Comparison of ENCODE assay signal across 10 mouse cellular contexts in the genomic region with DNA sequence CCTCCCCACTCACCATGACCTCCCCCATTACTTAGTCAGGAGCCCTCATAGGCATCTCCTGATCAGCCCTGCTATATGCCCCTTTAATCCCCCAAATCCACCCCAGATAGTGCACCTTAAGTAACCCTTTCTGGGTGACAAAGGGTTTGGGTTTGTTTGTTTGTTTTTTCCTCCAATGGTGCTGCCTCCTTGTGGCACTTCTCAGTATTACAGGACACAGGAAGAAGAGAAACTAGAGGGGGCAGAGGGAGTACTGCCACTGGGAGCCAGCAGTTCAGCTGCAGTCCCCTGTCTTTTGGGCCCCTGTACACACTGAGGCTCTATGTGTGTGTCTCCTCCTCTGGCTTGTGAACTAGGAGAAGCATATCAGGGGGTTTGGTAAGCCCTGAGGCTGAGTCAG. TPM values are rescaled to one million over a fixed set of nuclear protein-coding genes. Genes with fewer than 3 reads are reported as not detected.
DNase-seq lines count a peak whose midpoint lies in the region; ATAC-seq and TF ChIP-seq lines count a peak whose summit lies in the region.
"Had no signal": no experiment of that assay in that cellular context is flagged by ENCODE, and none has a peak within 500 bp of the region (broad histone marks: within the 10 kb centered on the region; RNA-seq: fewer than 3 reads in every experiment).

No protein-coding gene starts in this region.

- H3K9ac ChIP-seq in heart, postnatal 0 days (replicated peaks; ENCODE audit: low read depth, low read length): no peak overlapping the region
- H3K9ac ChIP-seq in heart, embryonic 11.5 days (ENCODE audit: low read depth, low read length): no peak overlapping the region
- no peak overlapping the region for H3K9ac ChIP-seq in midbrain, postnatal 0 days (replicated peaks; ENCODE audit: low read length, poor library complexity, severe bottlenecking)
- no peak overlapping the region for H3K9ac ChIP-seq in midbrain, embryonic 15.5 days
- H3K9ac ChIP-seq: heart, embryonic 13.5 days had no signal

- no peaks in the 10 kb centered on the region for H3K27me3 ChIP-seq in heart, postnatal 0 days (ENCODE audit: control insufficient read depth, insufficient read depth, low read length)
- no peaks in the 10 kb centered on the region for H3K27me3 ChIP-seq in heart, embryonic 11.5 days (ENCODE audit: control insufficient read depth, insufficient read depth, low read length)
- H3K27me3 ChIP-seq in midbrain, postnatal 0 days (ENCODE audit: insufficient read depth, low read length): no peaks in the 10 kb centered on the region
- no peaks in the 10 kb centered on the region for H3K27me3 ChIP-seq in midbrain, embryonic 15.5 days (replicated peaks)
- H3K27me3 ChIP-seq: heart, embryonic 13.5 days had no signal

- H3K4me2 ChIP-seq in heart, postnatal 0 days (ENCODE audit: low read depth, low read length): no peak overlapping the region
- no peak overlapping the region for H3K4me2 ChIP-seq in heart, embryonic 11.5 days
- H3K4me2 ChIP-seq in midbrain, postnatal 0 days (ENCODE audit: low read depth, low read length, poor library complexity, severe bottlenecking): no peak overlapping the region
- no peak overlapping the region for H3K4me2 ChIP-seq in midbrain, embryonic 15.5 days
- H3K4me2 ChIP-seq: heart, embryonic 13.5 days had no signal

- no peak for DNase-seq in heart, postnatal 0 days (ENCODE audit: low spot score)
- DNase-seq in midbrain, postnatal 0 days (ENCODE audit: low spot score): no peak
- DNase-seq in thymus, postnatal 14 days: peak; percentile 46
- no peak for DNase-seq in layer of hippocampus, adult 11-12 months (ENCODE audit: low spot score)
- DNase-seq in Muller cell, postnatal 12 days (ENCODE audit: inconsistent ontology term): no peak

- no peaks in the 10 kb centered on the region for H3K36me3 ChIP-seq in heart, postnatal 0 days (replicated peaks; ENCODE audit: control insufficient read depth, insufficient read depth, low read length)
- H3K36me3 ChIP-seq in heart, embryonic 11.5 days (ENCODE audit: control insufficient read depth, insufficient read depth, low read length): no peaks in the 10 kb centered on the region
- H3K36me3 ChIP-seq in midbrain, postnatal 0 days (ENCODE audit: insufficient read depth, low read length): no peaks in the 10 kb centered on the region
- H3K36me3 ChIP-seq in midbrain, embryonic 15.5 days (replicated peaks): no peaks in the 10 kb centered on the region
- H3K36me3 ChIP-seq: embryonic facial prominence, embryonic 10.5 days; heart, embryonic 13.5 days had no signal

- H3K4me3 ChIP-seq in heart, postnatal 0 days (ENCODE audit: low read depth, low read length): no peak overlapping the region
- no peak overlapping the region for H3K4me3 ChIP-seq in heart, embryonic 11.5 days (ENCODE audit: low read depth, low read length)
- H3K4me3 ChIP-seq in midbrain, postnatal 0 days (ENCODE audit: low read depth, low read length): no peak overlapping the region
- H3K4me3 ChIP-seq in midbrain, embryonic 15.5 days: no peak overlapping the region
- no peak overlapping the region for H3K4me3 ChIP-seq in bone marrow, adult 2 months (replicated peaks; ENCODE audit: control insufficient read depth, low read depth, low read length)
- H3K4me3 ChIP-seq: embryonic facial prominence, embryonic 10.5 days; heart, embryonic 13.5 days had no signal

- no peak for TF ChIP-seq POLR2A in bone marrow, adult 2 months (IDR thresholded peaks at IDR 0.05; ENCODE audit: borderline replicate concordance, control insufficient read depth, low read depth, low read length)

- no peak for TF ChIP-seq EP300 in heart, postnatal 0 days (IDR thresholded peaks at IDR 0.05; ENCODE audit: low read depth)

- no peak overlapping the region for H3K27ac ChIP-seq in heart, postnatal 0 days (ENCODE audit: low read depth)
- no peak overlapping the region for H3K27ac ChIP-seq in heart, embryonic 11.5 days (ENCODE audit: low read depth, low read length)
- H3K27ac ChIP-seq in midbrain, postnatal 0 days (ENCODE audit: low read depth, low read length): no peak overlapping the region
- no peak overlapping the region for H3K27ac ChIP-seq in midbrain, embryonic 15.5 days
- H3K27ac ChIP-seq in bone marrow, adult 2 months (ENCODE audit: control insufficient read depth, insufficient read depth, low read depth, low read length, poor library complexity): no peak overlapping the region
- H3K27ac ChIP-seq: embryonic facial prominence, embryonic 10.5 days had no signal

- no peaks in the 10 kb centered on the region for H3K9me3 ChIP-seq in heart, postnatal 0 days (replicated peaks; ENCODE audit: control insufficient read depth, low read length)
- H3K9me3 ChIP-seq in heart, embryonic 11.5 days (replicated peaks; ENCODE audit: control insufficient read depth, low read length): no peaks in the 10 kb centered on the region
- H3K9me3 ChIP-seq in midbrain, postnatal 0 days (ENCODE audit: low read length): no peaks in the 10 kb centered on the region
- H3K9me3 ChIP-seq in midbrain, embryonic 15.5 days: no peaks in the 10 kb centered on the region
- H3K9me3 ChIP-seq: embryonic facial prominence, embryonic 10.5 days; heart, embryonic 13.5 days had no signal

- peaks cover 7% of the 10 kb centered on the region; the same call in 1 of the 2 replicates for H3K4me1 ChIP-seq in heart, postnatal 0 days (ENCODE audit: control insufficient read depth, insufficient read depth)
- H3K4me1 ChIP-seq in heart, embryonic 11.5 days (ENCODE audit: control insufficient read depth, insufficient read depth, low read length): peaks cover 37% of the 10 kb centered on the region
- H3K4me1 ChIP-seq in midbrain, postnatal 0 days (ENCODE audit: insufficient read depth, low read length): peaks cover 4% of the 10 kb centered on the region
- peaks cover 31% of the 10 kb centered on the region for H3K4me1 ChIP-seq in midbrain, embryonic 15.5 days
- H3K4me1 ChIP-seq in bone marrow, adult 2 months (ENCODE audit: control insufficient read depth, insufficient read depth, low read length): no peaks in the 10 kb centered on the region; the same call in 1 of the 2 replicates

- no peak for ATAC-seq in heart, postnatal 0 days (ENCODE audit: insufficient read depth, low read depth)
- no peak for ATAC-seq in heart, embryonic 11.5 days (replicated peaks; ENCODE audit: insufficient number of reproducible peaks, low FRiP score, low TSS enrichment)
- no peak for ATAC-seq in midbrain, postnatal 0 days (ENCODE audit: low FRiP score)
- ATAC-seq in midbrain, embryonic 15.5 days (replicated peaks): no peak

- peak; percentile 57 for TF ChIP-seq CTCF in heart, postnatal 0 days (IDR thresholded peaks at IDR 0.05; ENCODE audit: low read depth)
- TF ChIP-seq CTCF in midbrain, postnatal 0 days (IDR thresholded peaks at IDR 0.05): peak; percentile 68
- peak; percentile 21; the same call in 1 of the 2 replicates for TF ChIP-seq CTCF in bone marrow, adult 2 months (IDR thresholded peaks at IDR 0.05; ENCODE audit: control insufficient read depth, insufficient read depth, low read length)

RNA-seq across cellular contexts. Expression of a gene that starts 51.5 kb away (rescaled TPM):
- total RNA-seq in heart, postnatal 0 days (2014; rRNA removed; ENCODE audit: low replicate concordance): 12.4 and 21.6 TPM in 2 replicates
- 15.3 and 16.5 TPM in 2 replicates for polyA plus RNA-seq in heart, postnatal 0 days (2015; fragmentation: Nextera tagmentation; extraction: Ambion mirVana)
- polyA plus RNA-seq in heart, embryonic 11.5 days (2014; fragmentation: Nextera tagmentation; extraction: Ambion mirVana): 48.9 and 63.7 TPM in 2 replicates
- total RNA-seq in midbrain, postnatal 0 days (2014; rRNA removed): 88.2 and 96.7 TPM in 2 replicates
- polyA plus RNA-seq in midbrain, postnatal 0 days (2015; fragmentation: Nextera tagmentation; extraction: Ambion mirVana): 58.3 and 60.0 TPM in 2 replicates
- polyA plus RNA-seq in midbrain, embryonic 15.5 days (2015; fragmentation: Nextera tagmentation; extraction: Ambion mirVana): 46.4 and 48.4 TPM in 2 replicates
- 3.5 and 6.2 TPM in 2 replicates for polyA plus RNA-seq in bone marrow, adult 2 months (2011; ENCODE audit: insufficient read depth, insufficient read length, low replicate concordance, missing spikeins)
